Mouse (Mus musculus): Measurements from ENCODE around the gene Stxbp1. TPM values are rescaled to one million over a fixed set of nuclear protein-coding genes. Genes with fewer than 3 reads are reported as not detected.
A peak's percentile ranks its signal among the peaks of the same experiment; 100 is the strongest.

Stxbp1 gene
- polyA plus RNA-seq, 1 experiment from 2014 or later, result 28.3 TPM

- Histone ChIP-seq H3K27me3 (no peaks in the 10 kb centered on the region), H3K36me3 (no peaks in the 10 kb centered on the region), H3K4me3 (no peak overlapping the region), H3K9me3 (no peaks in the 10 kb centered on the region), H3K9ac (no peak overlapping the region), H3K4me1 (peaks cover 9% of the 10 kb centered on the region), H3K4me2 (replicated peaks) (no peak overlapping the region), H3K27ac (no peak overlapping the region)
- ATAC-seq (ENCODE audit: insufficient number of reproducible peaks, insufficient read depth, low FRiP score, low TSS enrichment), result no peak
- 49% methylated on average over 7 of the region's 7 CpGs for WGBS
Measured at GRCm38 (mm10) chr2:32834496-32834895, 12.5 kb downstream of the Stxbp1 start.

DNA sequence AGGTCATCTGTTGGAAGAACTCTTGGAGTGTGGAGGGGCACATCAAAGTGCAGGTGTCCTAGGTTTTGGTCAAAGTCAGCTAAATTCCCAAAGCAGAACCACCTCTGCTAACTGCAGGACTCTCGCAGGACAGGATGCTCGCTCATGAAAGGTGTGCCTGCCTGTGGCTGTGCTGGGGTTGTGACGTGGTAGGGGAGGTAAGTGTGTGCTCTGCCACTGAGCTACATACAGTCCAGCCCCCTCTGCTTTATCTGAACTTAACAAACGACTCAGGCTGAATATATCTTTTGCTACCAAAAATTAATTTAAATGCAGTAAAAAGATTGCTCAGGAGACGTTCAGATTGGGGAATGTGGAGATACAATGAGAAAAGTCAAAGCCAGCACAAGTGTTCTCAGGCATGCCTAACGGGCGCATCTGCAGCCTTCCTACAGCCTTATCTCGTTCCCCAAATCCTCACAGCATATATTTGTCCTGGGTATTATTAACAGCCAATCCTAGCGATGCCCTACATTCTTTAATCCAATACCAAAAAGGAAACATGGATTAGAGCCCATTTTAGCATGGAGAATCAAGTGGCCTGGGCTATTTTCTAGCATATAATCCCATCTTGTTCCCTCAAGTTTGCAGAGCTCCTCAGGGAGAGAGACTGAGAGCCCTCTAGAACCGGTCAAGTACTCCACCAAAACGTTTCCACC lies 17.9 kb downstream of the Stxbp1 start:
- no peak overlapping the region for H3K4me3 ChIP-seq
- WGBS, result 80% methylated on average over 11 of the region's 11 CpGs
- no peak overlapping the region for H3K4me2 ChIP-seq (replicated peaks)
- H3K9me3 ChIP-seq, result no peaks in the 10 kb centered on the region
- no peaks in the 10 kb centered on the region for H3K36me3 ChIP-seq
- no peaks in the 10 kb centered on the region for H3K27me3 ChIP-seq
- no peak overlapping the region for H3K9ac ChIP-seq
- H3K27ac ChIP-seq, result no peak overlapping the region
- peaks cover 10% of the 10 kb centered on the region for H3K4me1 ChIP-seq
- no peak for ATAC-seq (ENCODE audit: insufficient number of reproducible peaks, insufficient read depth, low FRiP score, low TSS enrichment)

DNA sequence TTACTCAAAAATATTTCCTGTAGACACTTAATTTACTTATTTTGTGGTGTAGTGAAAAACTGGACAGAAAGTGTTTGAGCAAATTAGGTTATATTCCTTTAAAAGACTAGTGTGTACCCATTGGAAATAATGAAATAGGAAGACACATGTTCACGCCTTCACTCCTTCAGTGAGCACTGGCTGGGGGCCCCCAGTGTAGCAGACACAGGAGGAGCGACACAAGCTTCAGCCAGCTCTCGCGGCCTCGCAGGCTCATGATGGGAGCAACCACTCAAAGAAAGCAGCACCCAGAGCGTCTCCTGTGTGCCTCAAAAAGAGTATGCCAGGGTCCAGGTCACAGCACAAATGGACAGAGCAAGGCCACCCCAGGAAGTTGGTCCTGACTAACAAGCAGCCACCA lies 21.2 kb downstream of the Stxbp1 start:
- Histone ChIP-seq H3K9me3 (no peaks in the 10 kb centered on the region), H3K27me3 (no peaks in the 10 kb centered on the region), H3K36me3 (no peaks in the 10 kb centered on the region), H3K27ac (no peak overlapping the region), H3K4me2 (replicated peaks) (no peak overlapping the region), H3K4me3 (no peak overlapping the region), H3K4me1 (peaks cover 16% of the 10 kb centered on the region), H3K9ac (no peak overlapping the region)
- 88% methylated on average over 6 of the region's 6 CpGs for WGBS
- no peak for ATAC-seq (ENCODE audit: insufficient number of reproducible peaks, insufficient read depth, low FRiP score, low TSS enrichment)

DNA sequence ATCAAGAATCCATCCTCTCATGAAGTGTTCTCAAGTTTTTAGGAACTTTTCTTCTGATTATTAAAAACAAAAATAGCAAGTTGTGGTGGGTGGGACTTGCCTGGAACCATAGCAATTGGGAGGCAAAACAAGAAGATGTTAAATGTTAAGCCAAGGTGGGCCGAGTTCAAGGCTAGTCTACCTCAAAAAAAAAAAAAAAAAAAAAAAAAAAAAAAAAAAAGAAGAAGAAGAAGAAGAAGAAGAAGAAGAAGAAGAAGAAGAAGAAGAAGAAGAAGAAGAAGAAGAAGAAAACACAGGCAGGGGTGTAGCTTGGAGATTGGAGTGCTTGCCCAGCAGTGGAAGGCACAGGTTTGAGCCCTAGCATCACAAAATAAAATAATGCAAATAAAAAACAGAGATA lies 22.3 kb downstream of the Stxbp1 start:
- H3K4me2 ChIP-seq (replicated peaks), result no peak overlapping the region
- no peaks in the 10 kb centered on the region for H3K36me3 ChIP-seq
- H3K27ac ChIP-seq, result 0 out of 2 replicates have a peak overlapping the region, but pooled peaks have one; percentile 2
- no peak overlapping the region for H3K4me3 ChIP-seq
- no peaks in the 10 kb centered on the region for H3K27me3 ChIP-seq
- no peak overlapping the region for H3K9ac ChIP-seq
- no peaks in the 10 kb centered on the region for H3K9me3 ChIP-seq
- 83% methylated on average over 1 of the region's 1 CpGs for WGBS
- no peak for ATAC-seq (ENCODE audit: insufficient number of reproducible peaks, insufficient read depth, low FRiP score, low TSS enrichment)
- H3K4me1 ChIP-seq, result peaks cover 16% of the 10 kb centered on the region

DNA sequence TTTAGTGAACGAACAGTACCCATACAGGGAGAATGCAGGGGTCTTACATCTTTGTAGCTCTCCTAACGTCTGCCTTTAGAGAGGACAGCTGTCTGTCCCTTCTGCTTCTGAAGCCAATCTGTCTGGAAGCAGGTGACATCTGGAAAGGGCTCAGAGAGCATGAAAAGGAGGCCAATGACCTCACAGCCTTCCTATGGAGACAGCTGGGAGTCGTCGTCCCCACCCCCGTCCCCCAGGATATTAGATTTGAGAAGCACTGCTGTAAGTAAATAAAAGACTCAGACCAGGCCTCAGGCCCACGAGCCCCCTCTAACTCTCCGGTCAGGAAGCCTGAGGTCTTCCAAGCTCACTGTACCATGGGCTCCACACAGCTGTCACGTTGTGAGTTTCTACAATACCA lies 22.9 kb downstream of the Stxbp1 start:
- Histone ChIP-seq H3K36me3 (no peaks in the 10 kb centered on the region), H3K27ac (0 out of 2 replicates have a peak overlapping the region, but pooled peaks have one; percentile 2), H3K4me2 (replicated peaks) (no peak overlapping the region), H3K4me1 (peaks cover 16% of the 10 kb centered on the region), H3K27me3 (no peaks in the 10 kb centered on the region), H3K9me3 (no peaks in the 10 kb centered on the region), H3K4me3 (no peak overlapping the region), H3K9ac (no peak overlapping the region)
- WGBS, result 32% methylated on average over 8 of the region's 8 CpGs
- no peak for ATAC-seq (ENCODE audit: insufficient number of reproducible peaks, insufficient read depth, low FRiP score, low TSS enrichment)

GRCm38 (mm10) chr2:32823579-32824154 lies 23.4 kb downstream of the Stxbp1 start:
- H3K4me3 ChIP-seq, result no peak overlapping the region
- H3K36me3 ChIP-seq, result no peaks in the 10 kb centered on the region
- no peaks in the 10 kb centered on the region for H3K9me3 ChIP-seq
- H3K4me2 ChIP-seq (replicated peaks), result no peak overlapping the region
- peak overlapping the region; percentile 7; the same call in 1 of the 2 replicates for H3K9ac ChIP-seq
- WGBS, result 56% methylated on average over 8 of the region's 8 CpGs
- H3K27ac ChIP-seq, result 0 out of 2 replicates have a peak overlapping the region, but pooled peaks have one; percentile 23
- peaks cover 16% of the 10 kb centered on the region for H3K4me1 ChIP-seq
- no peak for ATAC-seq (ENCODE audit: insufficient number of reproducible peaks, insufficient read depth, low FRiP score, low TSS enrichment)
- H3K27me3 ChIP-seq, result no peaks in the 10 kb centered on the region

- Histone ChIP-seq H3K27me3 (no peaks in the 10 kb centered on the region), H3K9me3 (no peaks in the 10 kb centered on the region), H3K27ac (0 out of 2 replicates have a peak overlapping the region, but pooled peaks have one; percentile 23), H3K4me2 (replicated peaks) (no peak overlapping the region), H3K4me1 (peaks cover 16% of the 10 kb centered on the region), H3K9ac (peak overlapping the region; percentile 7; the same call in 1 of the 2 replicates), H3K4me3 (no peak overlapping the region), H3K36me3 (peaks cover 2% of the 10 kb centered on the region; the same call in 1 of the 2 replicates)
- ATAC-seq (ENCODE audit: insufficient number of reproducible peaks, insufficient read depth, low FRiP score, low TSS enrichment), result no peak
- WGBS, result 40% methylated on average over 11 of the region's 11 CpGs
Measured at GRCm38 (mm10) chr2:32823153-32823552, 23.9 kb downstream of the Stxbp1 start.

GRCm38 (mm10) chr2:32822643-32823042 lies 24.4 kb downstream of the Stxbp1 start:
- peaks cover 5% of the 10 kb centered on the region; the same call in 1 of the 2 replicates for H3K36me3 ChIP-seq
- H3K4me1 ChIP-seq, result peaks cover 16% of the 10 kb centered on the region
- no peak overlapping the region for H3K4me3 ChIP-seq
- no peak overlapping the region for H3K27ac ChIP-seq
- H3K9me3 ChIP-seq, result no peaks in the 10 kb centered on the region
- H3K27me3 ChIP-seq, result no peaks in the 10 kb centered on the region
- 72% methylated on average over 6 of the region's 6 CpGs for WGBS
- ATAC-seq (ENCODE audit: insufficient number of reproducible peaks, insufficient read depth, low FRiP score, low TSS enrichment), result no peak
- H3K9ac ChIP-seq, result no peak overlapping the region
- no peak overlapping the region for H3K4me2 ChIP-seq (replicated peaks)

DNA sequence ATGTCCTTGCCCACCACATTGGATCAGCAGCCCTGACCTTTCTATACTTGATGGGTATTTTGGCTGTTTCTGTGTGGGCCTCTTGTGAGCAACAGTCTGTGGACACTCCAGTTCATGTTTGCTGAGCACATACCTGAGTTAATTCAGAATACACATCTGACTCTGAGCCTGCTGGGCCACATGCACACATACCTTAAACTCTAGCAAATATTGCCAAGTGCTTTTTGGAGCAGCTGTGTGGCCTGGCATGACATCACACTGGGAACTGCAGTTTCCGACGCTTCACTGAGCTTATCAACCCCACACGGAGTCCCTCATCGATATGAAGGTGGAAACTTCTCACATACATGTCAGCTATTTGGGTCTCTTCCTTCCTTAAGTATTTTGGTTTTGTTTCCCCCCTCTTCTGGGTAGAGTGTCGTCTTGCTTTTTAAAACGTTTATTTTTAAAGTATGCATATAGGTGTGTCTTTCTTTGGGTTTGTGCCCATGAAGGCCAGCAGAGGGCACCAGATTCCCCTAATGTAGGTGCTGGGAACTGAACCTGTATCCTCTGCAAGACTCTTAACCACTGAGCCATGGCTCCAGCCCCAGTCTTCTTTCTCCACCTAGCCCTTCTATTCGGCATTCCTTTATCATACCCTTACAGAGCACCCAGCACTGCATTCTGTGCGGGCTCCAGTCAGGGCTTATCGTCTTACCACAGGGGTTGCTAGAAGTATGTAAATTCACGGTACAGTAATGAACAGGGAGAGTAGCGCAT lies 25.8 kb downstream of the Stxbp1 start:
- H3K4me2 ChIP-seq (replicated peaks), result no peak overlapping the region
- no peaks in the 10 kb centered on the region for H3K9me3 ChIP-seq
- no peak overlapping the region for H3K9ac ChIP-seq
- H3K4me3 ChIP-seq, result no peak overlapping the region
- H3K27me3 ChIP-seq, result no peaks in the 10 kb centered on the region
- H3K27ac ChIP-seq, result no peak overlapping the region
- WGBS, result 72% methylated on average over 11 of the region's 11 CpGs
- peaks cover 16% of the 10 kb centered on the region for H3K4me1 ChIP-seq
- peaks cover 5% of the 10 kb centered on the region; the same call in 1 of the 2 replicates for H3K36me3 ChIP-seq
- ATAC-seq (ENCODE audit: insufficient number of reproducible peaks, insufficient read depth, low FRiP score, low TSS enrichment), result no peak

DNA sequence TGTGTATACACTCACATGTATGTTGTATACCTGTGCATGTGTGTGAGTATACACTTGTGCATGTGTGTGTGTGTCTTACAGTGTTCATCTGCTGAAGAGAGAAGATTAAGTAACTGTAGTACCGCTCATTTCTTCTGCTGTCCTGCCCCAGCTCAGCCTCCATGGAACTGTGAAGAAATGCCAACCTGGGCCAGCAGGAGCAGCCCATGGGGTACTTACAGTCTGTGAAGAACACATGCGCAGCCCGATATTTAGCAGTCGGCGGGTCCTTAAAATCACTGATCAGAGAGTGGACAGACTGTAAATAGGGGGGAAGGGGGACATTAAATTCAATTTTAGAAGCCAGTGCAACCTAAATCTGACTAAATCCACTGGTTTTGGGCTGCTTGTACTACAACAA lies 28.8 kb downstream of the Stxbp1 start:
- Histone ChIP-seq H3K4me1 (peaks cover 3% of the 10 kb centered on the region; the same call in 1 of the 2 replicates), H3K9ac (no peak overlapping the region), H3K27me3 (no peaks in the 10 kb centered on the region), H3K9me3 (no peaks in the 10 kb centered on the region), H3K36me3 (peaks cover 11% of the 10 kb centered on the region; the same call in 1 of the 2 replicates), H3K27ac (no peak overlapping the region), H3K4me3 (no peak overlapping the region), H3K4me2 (replicated peaks) (no peak overlapping the region)
- ATAC-seq (ENCODE audit: insufficient number of reproducible peaks, insufficient read depth, low FRiP score, low TSS enrichment), result no peak
- 96% methylated on average over 5 of the region's 5 CpGs for WGBS

- Histone ChIP-seq H3K9ac (no peak overlapping the region), H3K4me1 (no peaks in the 10 kb centered on the region), H3K27me3 (no peaks in the 10 kb centered on the region), H3K9me3 (no peaks in the 10 kb centered on the region), H3K4me2 (replicated peaks) (no peak overlapping the region), H3K27ac (no peak overlapping the region), H3K4me3 (no peak overlapping the region), H3K36me3 (peaks cover 17% of the 10 kb centered on the region; the same call in 1 of the 2 replicates)
- ATAC-seq (ENCODE audit: insufficient number of reproducible peaks, insufficient read depth, low FRiP score, low TSS enrichment), result no peak
- WGBS, result 71% methylated on average over 7 of the region's 7 CpGs
Measured at GRCm38 (mm10) chr2:32817589-32817988, 29.5 kb downstream of the Stxbp1 start.
